Mouse (Mus musculus): ENCODE measurements around the gene Ano1.

The Ano1 gene

DNA sequence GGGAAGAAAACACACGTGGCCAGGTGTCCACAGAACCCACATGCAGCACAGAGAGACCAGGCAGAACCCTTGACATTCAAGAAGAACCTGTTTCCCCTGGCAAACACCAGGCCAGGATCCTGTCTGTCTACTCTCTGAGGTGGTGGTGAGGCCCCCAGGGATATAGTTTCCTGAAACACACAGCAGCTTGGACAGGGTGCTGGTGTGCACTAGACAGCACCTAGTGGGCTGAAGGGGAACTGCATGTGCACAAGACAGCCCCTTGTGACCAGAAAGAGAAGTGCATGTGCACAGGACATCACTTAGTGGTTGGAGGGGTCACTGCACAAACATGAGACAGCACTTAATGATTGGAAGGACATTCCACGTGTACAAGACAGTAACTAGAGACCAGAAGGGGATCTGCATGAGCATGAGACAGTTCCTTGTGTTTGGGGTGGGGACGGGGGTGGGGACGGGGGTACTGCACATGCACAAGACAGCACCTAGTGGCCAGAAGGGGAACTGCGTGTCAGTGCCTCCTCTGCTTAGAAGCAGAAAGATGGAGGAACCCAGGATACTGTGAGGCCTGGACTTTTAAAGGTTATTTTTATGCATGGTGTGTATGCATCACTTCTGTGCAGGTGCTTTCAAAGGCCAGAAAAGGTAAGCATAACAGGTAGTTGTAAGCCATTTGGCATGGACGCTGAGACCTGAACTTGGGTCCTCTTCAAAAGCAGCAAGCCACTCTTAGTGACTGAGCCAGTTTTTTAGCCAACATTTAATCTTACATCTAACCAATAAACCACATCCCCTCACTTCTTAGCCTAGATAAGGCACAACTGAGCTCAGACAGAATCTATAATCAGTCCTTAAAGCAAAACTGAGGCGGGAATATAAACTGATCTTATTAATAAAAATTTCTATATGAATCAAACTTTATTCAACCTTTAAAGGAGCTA lies 54.7 kb downstream of the Ano1 start:
- ATAC-seq (ENCODE audit: low TSS enrichment), result no peak

DNA sequence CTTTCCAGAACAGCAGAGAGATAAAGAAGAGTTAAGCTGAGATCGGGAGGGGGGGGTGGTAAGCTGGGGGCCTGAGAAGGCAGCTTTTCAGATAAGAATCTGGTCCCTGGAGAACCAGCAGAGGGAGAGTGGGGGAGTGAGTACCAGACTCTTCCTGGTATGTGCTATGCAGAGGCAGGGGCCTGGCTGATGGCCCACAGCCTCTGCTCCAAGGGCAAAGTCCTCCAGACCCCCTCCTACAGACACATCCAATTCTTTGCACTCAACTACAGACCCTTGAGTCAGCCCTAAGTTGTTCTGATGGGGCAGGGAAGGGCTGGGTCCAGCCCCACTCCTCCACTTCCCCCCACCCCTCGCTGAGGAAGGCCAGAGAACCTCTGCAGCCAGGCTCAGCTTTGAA lies 61.9 kb downstream of the Ano1 start:
- ATAC-seq (ENCODE audit: low TSS enrichment), result no peak

DNA sequence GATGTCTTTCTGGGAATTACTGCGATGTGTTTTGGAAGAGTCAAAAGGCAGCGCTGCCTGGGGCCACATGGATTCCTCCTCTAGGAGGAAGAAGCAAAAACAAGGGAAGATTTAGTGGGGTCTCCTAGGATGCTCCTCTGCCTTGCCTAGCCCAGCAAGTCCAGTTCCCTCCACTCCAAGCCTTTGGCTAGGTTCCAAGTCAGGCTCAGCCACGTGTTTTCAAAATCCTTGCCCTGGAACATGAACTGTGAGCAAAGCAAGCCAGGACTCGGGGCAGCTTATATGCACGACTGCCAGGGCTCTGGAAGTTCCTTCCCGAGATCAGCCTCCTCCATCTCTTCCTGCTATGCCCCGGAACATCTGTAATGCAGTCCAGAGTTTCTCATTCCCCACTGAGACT lies 62.6 kb downstream of the Ano1 start:
- ATAC-seq (ENCODE audit: low TSS enrichment), result no peak

DNA sequence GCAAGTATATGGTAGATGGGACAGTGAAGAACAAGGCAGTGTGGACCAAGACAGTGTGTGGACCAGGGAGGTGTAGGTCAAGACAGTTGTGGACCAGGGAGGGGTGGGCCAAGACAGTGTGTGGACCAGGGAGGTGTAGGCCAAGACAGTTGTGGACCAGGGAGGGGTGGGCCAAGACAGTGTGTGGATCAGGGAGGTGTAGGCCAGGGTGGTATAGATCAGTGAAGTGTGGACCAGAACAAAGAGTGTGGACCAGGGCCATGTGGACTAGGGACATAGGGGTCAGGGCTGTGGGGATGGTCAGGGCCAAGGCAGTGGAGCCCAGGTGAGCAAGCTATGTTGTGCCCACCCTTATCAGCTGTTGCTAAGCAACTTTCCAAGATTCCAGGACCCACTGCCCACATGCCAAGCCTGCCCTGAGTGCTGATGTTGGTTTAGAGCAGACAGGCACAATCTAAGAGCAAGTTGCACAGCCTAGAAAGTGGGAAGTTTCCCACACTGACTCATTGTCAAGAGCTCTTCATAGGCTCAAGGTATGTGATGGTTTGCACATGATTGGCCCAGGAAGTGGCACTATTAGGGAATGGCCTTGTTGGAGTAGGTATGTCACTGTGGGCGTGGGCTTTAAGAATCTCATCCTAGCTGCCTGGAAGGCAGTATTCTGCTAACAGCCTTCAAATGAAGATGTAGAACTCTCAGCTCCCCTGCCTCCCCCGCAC lies 64.0 kb downstream of the Ano1 start:
- no peak for ATAC-seq (ENCODE audit: low TSS enrichment)

DNA sequence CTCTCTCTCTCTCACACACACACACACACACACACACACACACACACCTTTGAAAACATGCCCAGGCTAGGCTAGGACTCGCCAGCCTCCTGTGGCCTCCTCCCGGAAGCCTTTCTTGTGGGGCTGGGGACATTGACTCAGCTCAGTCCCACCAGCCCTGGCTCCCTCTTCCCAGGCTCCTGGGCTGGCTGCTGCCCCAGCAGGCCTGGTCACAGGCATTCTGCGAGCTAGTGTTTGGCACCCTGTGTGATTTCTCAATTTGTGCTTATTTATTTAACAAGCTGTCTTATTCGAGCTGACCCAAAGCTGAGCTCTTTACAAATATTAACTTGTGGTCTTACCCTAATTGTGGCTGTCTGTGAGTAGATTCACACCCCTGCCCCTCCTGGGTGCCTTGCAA lies 66.8 kb downstream of the Ano1 start:
- ATAC-seq (ENCODE audit: low TSS enrichment), result no peak

GRCm38 (mm10) chr7:144684467-144684866 lies 67.3 kb downstream of the Ano1 start:
- ATAC-seq (ENCODE audit: low TSS enrichment), result no peak

GRCm38 (mm10) chr7:144680096-144680495 lies 71.7 kb downstream of the Ano1 start:
- ATAC-seq (ENCODE audit: low TSS enrichment), result no peak

DNA sequence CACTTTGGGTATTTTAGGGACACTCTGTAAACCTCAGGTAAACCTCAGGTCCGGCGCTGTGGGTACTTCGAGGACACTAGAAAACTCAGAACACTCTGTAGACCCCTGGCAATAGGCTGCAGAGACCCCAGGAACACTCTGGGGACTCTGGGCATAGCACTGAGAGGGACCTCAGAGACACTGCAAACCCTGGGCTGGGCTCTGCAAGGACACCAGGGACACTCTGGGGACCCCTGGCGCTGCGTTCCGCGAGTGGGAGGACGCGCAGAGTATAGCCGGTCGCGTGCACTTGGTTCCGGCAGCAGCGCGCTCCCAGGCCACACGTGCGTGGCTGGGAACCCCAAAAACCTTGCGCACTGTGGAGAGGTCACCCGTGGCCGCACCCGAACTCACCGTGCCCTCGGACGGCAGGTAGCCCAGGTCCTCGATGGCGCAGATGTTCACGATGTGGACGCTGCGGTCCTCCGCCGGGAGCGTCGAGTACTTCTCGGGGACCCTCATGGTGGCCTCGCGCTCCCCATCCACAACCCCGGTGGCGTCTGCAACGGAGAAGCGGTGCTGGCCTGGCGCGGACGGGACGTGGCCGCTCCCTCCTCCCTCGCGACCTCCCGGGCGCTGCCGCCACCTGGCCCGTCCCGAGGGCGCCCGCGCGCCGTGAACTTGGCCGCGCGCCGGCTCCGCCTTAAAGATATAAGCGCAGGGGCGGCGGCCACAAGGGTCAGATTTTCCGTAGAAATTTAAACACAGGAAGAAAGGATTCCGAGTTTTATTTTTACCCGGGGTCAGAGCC lies 73.3 kb downstream of the Ano1 start:
- no peak for ATAC-seq (ENCODE audit: low TSS enrichment)

- ATAC-seq (ENCODE audit: low TSS enrichment), result no peak
These were observed 74.3 kb downstream of the Ano1 start for GRCm38 (mm10) chr7:144677341-144678086.

DNA sequence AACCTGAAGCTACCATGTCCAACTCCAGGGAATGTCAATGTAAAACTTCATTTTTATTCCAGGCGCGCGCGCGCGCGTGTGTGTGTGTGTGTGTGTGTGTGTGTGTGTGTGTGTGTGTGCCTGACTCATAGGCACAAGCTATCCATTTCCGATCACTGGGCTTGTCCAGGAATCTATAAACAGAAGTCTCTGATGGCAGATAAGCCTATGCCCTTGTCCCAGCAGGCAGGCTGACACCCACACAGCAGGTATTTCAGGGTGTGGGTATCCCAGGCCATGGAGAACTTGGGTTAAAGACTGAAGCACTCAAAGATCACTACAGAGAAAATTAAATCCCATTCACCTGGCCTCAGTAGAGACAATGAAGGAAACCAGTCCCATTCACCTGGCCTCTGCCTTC lies 76.1 kb downstream of the Ano1 start:
- ATAC-seq (ENCODE audit: low TSS enrichment), result no peak

DNA sequence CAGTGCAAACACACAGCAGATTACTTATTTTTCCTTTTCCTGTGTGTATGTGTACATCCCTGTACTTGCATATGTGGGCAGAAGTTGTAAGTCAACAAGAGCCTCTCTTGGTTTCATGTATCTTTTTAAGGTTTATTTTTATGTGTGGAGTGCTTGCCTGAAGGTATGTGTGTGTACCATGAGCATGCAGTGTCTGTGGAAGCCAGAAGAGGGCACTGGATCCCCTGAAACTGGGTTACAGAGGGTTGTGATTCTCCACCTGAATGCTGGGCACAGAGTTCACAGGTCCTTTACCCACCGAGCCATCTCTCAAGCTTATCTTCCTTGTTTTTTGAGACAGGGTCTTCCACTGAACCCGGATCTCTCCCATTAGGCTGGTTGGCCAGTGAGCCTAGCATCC lies 81.9 kb downstream of the Ano1 start:
- ATAC-seq (ENCODE audit: low TSS enrichment), result no peak

DNA sequence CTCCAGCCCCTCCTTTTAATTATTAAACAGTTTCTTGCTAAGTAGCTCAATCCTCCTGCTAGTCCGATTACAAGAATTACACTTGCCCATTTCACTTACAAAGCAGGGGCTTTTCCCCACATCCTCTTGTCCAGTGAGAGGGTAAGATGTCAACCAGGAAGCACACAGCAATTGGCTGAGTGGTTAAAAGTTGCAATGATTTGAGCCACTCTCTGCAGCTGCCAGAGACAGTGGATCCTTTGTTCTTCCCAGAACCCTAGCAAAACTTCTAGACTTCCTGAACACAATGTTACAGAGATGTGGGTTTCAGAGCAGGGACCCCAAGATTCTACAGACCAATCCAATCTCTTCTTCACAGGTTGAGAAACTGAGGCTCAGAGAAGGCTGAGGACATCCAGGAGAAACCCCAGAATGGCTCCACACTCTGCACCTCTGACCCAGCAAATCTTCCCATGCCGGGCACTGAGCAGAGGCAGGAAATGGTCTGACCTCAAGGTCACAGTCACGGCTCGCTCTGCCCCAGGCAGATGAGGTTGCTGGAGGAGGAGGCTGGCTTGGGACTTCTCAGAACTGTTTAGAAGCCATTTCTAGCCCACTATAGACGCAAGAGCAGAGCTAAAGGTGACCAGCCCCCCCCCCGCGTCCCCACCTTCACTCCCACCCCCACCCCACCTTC lies 83.0 kb downstream of the Ano1 start:
- ATAC-seq (ENCODE audit: low TSS enrichment), result no peak

- no peak for ATAC-seq (ENCODE audit: low TSS enrichment)
These were observed 84.7 kb downstream of the Ano1 start for GRCm38 (mm10) chr7:144667091-144667490.

- no peak for ATAC-seq (ENCODE audit: low TSS enrichment)
These were observed 86.2 kb downstream of the Ano1 start for GRCm38 (mm10) chr7:144665585-144665984.

GRCm38 (mm10) chr7:144663566-144663965 lies 88.2 kb downstream of the Ano1 start:
- ATAC-seq (ENCODE audit: low TSS enrichment), result no peak

GRCm38 (mm10) chr7:144656261-144656967 lies 95.4 kb downstream of the Ano1 start:
- ATAC-seq (ENCODE audit: low TSS enrichment), result no peak; the same call in 1 of the 2 replicates

DNA sequence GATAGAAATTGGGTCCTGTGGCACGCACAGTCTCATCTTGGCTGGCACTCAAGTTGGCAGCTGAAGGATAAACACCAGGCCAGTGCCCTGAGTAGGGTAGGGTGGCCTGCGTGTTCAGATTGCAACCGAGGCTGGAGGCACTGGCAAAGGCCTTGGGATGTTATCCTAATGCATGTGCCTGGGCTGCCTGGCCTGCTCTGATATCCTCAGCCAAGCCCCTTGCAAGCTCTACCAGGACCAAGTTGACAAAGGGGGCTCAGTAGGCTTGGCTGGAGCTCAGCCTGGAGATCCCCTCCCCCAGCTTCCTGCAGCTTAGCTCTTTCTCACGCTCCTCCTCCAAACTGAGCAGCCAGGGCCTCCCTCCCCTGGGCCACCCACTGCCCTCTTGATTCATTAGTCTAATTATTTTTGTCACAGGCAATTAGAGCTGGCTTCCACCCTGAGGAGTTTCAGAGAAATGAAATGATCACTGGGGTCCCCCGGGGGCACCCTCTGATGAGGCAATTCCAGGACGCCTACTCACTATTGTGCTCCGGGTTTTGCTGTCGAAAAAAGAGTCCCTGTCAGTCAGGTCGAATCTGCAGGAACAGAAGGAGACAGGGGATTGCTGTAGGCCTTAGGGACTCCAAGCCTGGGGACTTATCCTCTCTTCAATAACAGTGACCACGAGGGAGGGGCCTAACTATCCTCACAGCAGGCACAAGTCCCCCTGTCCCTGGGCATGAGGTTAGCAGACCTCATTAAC lies 97.9 kb downstream of the Ano1 start:
- peak; percentile 52 for ATAC-seq (ENCODE audit: low TSS enrichment)

DNA sequence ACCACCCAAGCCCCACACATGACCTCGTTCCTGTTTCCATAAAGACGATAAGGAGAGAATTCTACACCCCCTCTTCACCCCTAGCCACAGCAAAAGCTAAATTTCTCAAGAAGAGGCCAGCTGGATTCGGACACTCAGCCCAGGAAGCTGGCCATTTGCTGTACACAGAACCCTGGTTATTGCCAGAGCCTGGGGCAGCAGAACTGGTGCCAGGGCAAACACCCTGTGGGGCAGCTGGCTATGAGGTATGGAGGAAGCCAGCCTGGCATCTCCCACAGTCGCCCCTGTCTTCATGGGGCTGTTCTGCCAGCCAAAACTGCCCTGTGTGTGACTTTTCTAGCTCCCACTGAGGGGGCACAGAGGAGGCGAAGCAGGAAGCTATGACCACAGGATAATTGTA lies 104.2 kb downstream of the Ano1 start:
- no peak for ATAC-seq (ENCODE audit: low TSS enrichment)

DNA sequence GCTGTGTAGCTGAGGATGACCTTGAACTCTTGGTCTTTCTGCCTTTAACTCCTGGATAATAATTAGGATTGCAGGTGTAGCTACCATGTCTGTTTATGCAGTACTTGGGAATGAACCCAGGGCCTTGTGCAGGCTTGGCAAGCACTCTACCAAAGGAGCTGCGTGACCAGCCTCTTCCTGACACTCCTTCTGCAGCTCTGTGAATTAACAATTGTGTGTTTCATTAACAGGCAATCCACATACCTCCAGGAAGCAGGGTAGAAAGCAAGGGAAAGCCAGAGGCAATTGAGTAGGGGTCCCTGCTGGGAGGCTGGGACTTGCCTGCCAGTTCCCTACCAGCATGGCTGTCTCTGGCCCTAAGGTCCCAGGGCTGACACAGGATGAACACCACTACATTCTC lies 111.0 kb downstream of the Ano1 start:
- ATAC-seq (ENCODE audit: low TSS enrichment), result no peak

DNA sequence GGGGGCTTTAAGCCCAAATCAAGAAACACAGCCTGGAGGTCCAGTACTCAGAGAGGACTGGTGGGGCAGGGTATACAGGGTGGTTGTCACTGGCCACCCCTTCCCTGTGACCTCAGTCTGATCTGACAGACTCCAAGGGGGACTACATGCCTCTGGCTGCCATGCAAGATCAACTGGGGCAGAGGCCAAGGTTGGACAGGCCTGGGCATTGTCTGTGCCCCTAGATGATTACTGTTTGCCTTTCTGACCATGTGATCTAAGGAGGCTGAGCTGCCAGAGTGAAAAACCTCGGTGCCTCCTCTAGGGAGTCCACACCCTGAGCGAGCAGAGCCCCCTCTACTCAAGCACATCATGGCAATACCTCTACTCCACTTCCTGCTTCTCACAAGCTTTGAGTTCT lies 115.8 kb downstream of the Ano1 start:
- no peak for ATAC-seq (ENCODE audit: low TSS enrichment)

Measured in frontal cortex, adult (tissue).